Mouse (Mus musculus): ENCODE results near the gene Mfap5. TPM values are rescaled to one million over a fixed set of nuclear protein-coding genes. Genes with fewer than 3 reads are reported as not detected.
"Not testable (repeated sequence)": the region's sequence is repeated elsewhere in the genome, so short reads cannot be mapped to it uniquely, and the experiment has no call there.

Gene Mfap5
- polyA plus RNA-seq, 1 experiment from 2014 or later: 32.9 TPM

DNA sequence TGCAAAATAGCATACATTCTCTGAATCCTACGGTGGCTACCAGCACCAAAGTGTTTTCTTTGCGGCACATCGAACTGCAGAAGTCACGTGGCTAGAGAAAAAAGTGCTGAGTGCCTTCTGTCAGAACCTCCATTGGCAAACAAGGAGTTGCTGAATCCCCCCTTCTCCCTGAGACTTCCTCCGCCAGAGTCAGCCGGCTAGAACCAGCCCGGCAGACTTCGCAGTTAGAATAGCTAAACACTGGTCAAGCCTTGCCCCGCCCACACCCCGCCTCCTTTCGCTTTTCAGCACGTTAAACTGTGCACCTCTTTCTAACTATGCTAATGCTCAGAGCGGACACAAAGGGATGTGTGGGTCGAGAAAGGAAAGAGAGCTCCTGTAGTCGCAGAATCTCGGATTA, 14.1 kb upstream of the Mfap5 start:
- H3K27ac ChIP-seq: no peak overlapping the region
- H3K4me1 ChIP-seq (replicated peaks): peaks cover 32% of the 10 kb centered on the region
- 0% methylated on average over 16 of the region's 16 CpGs for WGBS
- peak; percentile 71 for ATAC-seq (replicated peaks; ENCODE audit: insufficient number of reproducible peaks, insufficient read depth, low FRiP score, low read depth)
- peak overlapping the region; percentile 41 for H3K9ac ChIP-seq
- H3K4me2 ChIP-seq: peak overlapping the region; percentile 77
- no peaks in the 10 kb centered on the region for H3K9me3 ChIP-seq (replicated peaks)
- H3K27me3 ChIP-seq: peaks cover 28% of the 10 kb centered on the region
- H3K4me3 ChIP-seq: peak overlapping the region; percentile 48
- no peaks in the 10 kb centered on the region for H3K36me3 ChIP-seq

DNA sequence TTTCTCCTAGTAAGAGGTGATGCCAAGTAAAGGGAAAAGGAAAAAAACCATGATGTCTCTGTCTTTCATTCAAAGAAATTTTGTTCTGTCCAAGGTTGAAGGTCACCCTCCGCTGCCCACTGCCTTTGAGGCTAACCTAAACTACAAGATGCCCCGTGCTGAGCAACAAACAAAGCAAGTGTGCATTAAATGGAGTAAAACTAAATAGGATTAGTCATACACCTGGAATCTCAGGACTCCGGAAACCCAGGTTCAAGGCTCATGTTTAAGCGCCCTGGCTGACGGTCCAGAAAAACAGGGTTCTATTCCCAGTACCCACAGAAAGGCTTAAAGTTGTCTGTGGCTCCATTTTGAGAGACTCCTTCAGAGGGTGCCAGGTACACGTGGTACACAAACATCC, 13.2 kb upstream of the Mfap5 start:
- H3K9me3 ChIP-seq (replicated peaks): no peaks in the 10 kb centered on the region
- H3K27me3 ChIP-seq: peaks cover 19% of the 10 kb centered on the region
- WGBS: 34% methylated on average over 6 of the region's 6 CpGs
- peaks cover 30% of the 10 kb centered on the region for H3K4me1 ChIP-seq (replicated peaks)
- H3K27ac ChIP-seq: no peak overlapping the region
- no peak overlapping the region for H3K9ac ChIP-seq
- ATAC-seq (replicated peaks; ENCODE audit: insufficient number of reproducible peaks, insufficient read depth, low FRiP score, low read depth): no peak
- H3K36me3 ChIP-seq: no peaks in the 10 kb centered on the region
- H3K4me3 ChIP-seq: no peak overlapping the region
- no peak overlapping the region for H3K4me2 ChIP-seq

DNA sequence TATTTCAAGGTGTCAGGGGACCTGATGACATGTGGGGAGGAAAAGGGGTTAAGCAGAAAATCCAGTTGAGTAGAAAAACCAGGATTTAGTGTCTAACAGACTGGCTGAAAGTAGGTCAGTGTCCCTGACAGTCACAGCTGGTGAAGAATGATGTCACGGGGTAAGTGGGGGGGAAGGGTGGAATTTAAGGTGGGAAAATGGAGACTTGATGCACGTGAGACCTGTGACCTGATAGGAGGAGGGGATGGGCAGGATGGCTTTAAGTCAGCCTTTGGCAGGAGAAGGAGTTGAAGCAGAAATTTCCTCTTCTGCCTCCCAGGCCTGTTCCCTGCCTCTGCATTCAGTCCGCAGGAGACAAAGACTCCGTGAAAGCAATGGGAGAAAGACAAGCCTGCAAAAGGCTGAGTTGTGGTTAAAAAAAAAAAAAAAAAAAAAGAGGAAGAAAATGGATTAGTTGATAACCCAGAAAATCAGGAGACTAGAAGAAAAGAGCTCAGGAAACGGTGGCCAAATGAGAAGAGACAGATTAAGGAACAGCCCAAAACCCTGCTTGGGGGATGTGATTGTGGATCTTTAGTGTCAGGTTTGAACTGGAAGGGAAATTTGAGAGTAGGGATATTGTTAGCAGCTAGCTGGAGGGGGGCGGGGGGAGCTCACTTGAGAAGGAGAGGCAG, 11.7 kb upstream of the Mfap5 start:
- Histone ChIP-seq H3K36me3 (no peaks in the 10 kb centered on the region), H3K27ac (no peak overlapping the region), H3K9me3 (replicated peaks) (no peaks in the 10 kb centered on the region), H3K9ac (no peak overlapping the region), H3K4me3 (no peak overlapping the region), H3K27me3 (peaks cover 7% of the 10 kb centered on the region), H3K4me2 (no peak overlapping the region), H3K4me1 (replicated peaks) (peaks cover 30% of the 10 kb centered on the region)
- no peak for ATAC-seq (replicated peaks; ENCODE audit: insufficient number of reproducible peaks, insufficient read depth, low FRiP score, low read depth)
- WGBS: 47% methylated on average over 6 of the region's 6 CpGs

DNA sequence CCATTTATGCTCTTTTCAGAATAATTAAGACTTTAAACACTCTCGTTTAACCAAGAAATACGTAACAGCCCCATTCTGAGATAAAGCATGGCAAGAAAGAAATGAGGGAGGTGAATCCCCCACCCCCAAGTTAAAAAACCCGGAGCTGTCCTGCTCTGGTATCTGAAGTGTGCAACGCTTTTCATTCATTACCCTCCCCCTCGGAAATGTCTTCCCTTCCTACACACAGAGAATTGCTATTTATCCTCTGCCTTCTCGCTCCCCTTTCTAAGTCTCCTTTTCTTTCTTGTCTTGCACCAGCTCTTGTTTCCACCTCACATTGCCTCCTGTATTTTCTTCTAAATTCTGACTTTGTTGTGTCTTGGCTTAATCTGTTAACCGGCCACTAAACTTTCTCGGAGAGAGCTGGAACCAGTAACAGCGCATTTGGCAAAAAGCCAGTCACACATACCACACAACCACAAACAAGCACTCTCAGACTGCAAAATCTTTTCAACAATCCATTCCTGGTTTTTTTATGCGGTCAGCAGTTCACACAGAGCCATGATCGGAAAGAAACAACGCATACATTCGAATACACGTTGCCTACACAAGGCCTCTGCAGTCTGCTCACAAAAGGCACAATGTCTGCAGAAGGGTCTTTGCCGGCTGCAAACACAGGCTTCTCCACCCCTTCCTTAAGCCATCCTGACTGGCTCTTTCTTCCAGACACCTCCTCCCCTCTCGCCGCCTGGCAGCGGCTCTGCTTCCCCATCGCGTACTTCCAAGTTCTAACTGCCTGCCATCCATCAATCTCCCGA, 10.4 kb upstream of the Mfap5 start:
- Histone ChIP-seq H3K9me3 (replicated peaks) (no peaks in the 10 kb centered on the region), H3K4me1 (replicated peaks) (peaks cover 30% of the 10 kb centered on the region), H3K27me3 (peaks cover 3% of the 10 kb centered on the region), H3K36me3 (no peaks in the 10 kb centered on the region), H3K4me3 (peak overlapping the region; percentile 26), H3K4me2 (peak overlapping the region; percentile 65), H3K27ac (peak overlapping the region; percentile 63), H3K9ac (peak overlapping the region; percentile 11; the same call in 1 of the 2 replicates)
- WGBS: 9% methylated on average over 21 of the region's 21 CpGs
- ATAC-seq (replicated peaks; ENCODE audit: insufficient number of reproducible peaks, insufficient read depth, low FRiP score, low read depth): no peak; the same call in 1 of the 2 replicates

DNA sequence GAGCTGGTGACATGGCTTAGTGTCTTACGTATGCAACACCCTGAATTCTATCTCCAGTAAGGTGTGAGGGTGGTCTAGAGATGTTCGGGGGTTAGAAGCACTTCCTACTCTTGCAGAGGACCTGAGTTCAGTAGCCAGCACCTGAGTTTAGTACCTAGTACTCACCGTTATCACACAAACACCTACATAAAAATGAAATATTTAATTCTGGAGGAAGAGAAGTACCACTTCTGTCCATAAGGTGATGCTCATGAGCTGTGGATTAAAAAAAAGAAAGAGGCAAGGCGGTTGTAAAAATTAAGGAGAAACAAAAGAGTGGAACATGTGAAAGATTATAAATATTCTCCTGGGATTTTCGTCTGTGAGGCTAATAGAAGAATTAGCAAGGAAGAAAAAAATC, 9.1 kb upstream of the Mfap5 start:
- WGBS: 27% methylated on average over 5 of the region's 5 CpGs
- Histone ChIP-seq H3K27me3 (peaks cover 3% of the 10 kb centered on the region), H3K9ac (no peak overlapping the region), H3K4me2 (no peak overlapping the region), H3K4me3 (no peak overlapping the region), H3K36me3 (no peaks in the 10 kb centered on the region), H3K9me3 (replicated peaks) (no peaks in the 10 kb centered on the region), H3K27ac (peak overlapping the region; percentile 63; the same call in 1 of the 2 replicates), H3K4me1 (replicated peaks) (peaks cover 26% of the 10 kb centered on the region)
- no peak for ATAC-seq (replicated peaks; ENCODE audit: insufficient number of reproducible peaks, insufficient read depth, low FRiP score, low read depth)

DNA sequence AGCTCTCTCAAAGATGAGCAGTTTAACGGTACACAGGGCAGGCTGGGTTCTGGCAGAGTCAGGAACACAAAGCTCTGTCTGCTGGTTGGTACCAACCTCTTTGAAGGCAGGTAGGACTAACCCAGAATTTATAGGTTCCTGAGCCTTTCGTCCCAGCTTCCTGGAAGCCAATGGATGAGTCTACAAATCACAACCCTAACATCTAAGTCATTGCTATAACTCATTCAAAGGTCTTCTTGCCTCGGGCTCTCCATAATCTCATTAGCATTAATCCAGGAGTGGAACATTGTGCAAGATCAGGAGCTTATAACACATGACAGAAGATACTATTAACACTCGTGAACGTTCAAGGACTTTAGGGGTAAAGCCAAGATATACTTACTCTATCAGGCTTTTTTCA, 7.0 kb upstream of the Mfap5 start, which contains the start of gene Rimklb:
Gene Rimklb (minus strand): TSS at position 101 of the 400 bp plus-strand sequence.
- no peak within 1 kb of the TSS for H3K4me2 ChIP-seq
- WGBS: 70% methylated on average over 5 of the region's 5 CpGs
- no peaks in the 10 kb centered on the region for H3K9me3 ChIP-seq (replicated peaks)
- peaks cover 3% of the 10 kb centered on the region for H3K27me3 ChIP-seq
- peaks cover 22% of the 10 kb centered on the region for H3K4me1 ChIP-seq (replicated peaks)
- H3K4me3 ChIP-seq: no peak within 1 kb of the TSS
- ATAC-seq (replicated peaks; ENCODE audit: insufficient number of reproducible peaks, insufficient read depth, low FRiP score, low read depth): no peak
- no peak within 1 kb of the TSS for H3K9ac ChIP-seq
- no peaks in the 10 kb centered on the region for H3K36me3 ChIP-seq
- H3K27ac ChIP-seq: no peak within 1 kb of the TSS

DNA sequence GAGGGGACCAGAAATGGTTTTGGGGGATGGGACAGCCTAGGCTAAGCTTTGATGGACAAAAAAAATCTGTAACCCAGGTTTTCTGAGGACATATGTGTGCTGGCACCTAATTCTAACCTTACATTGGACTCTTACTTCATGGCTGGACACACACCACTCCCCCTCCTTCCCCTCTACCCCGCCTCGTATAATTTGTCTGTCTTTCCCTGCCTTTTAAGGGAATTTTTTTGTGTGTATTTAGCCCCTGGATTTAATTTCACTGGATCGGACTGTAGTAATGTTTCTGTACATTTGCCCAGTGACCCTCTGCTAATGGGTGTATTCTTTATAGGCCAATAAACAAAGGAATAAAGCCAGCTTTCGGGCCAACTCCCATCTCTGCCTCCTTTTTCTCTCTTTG, 604 bp upstream of the Mfap5 start:
- 64% methylated on average over 4 of the region's 4 CpGs for WGBS
- Histone ChIP-seq H3K9me3 (replicated peaks) (no peaks in the 10 kb centered on the region), H3K4me3 (no peak overlapping the region), H3K27me3 (no peaks in the 10 kb centered on the region; the same call in 1 of the 2 replicates), H3K9ac (no peak overlapping the region), H3K27ac (no peak overlapping the region), H3K36me3 (no peaks in the 10 kb centered on the region), H3K4me2 (no peak overlapping the region), H3K4me1 (replicated peaks) (no peaks in the 10 kb centered on the region)
- no peak for ATAC-seq (replicated peaks; ENCODE audit: insufficient number of reproducible peaks, insufficient read depth, low FRiP score, low read depth)

DNA sequence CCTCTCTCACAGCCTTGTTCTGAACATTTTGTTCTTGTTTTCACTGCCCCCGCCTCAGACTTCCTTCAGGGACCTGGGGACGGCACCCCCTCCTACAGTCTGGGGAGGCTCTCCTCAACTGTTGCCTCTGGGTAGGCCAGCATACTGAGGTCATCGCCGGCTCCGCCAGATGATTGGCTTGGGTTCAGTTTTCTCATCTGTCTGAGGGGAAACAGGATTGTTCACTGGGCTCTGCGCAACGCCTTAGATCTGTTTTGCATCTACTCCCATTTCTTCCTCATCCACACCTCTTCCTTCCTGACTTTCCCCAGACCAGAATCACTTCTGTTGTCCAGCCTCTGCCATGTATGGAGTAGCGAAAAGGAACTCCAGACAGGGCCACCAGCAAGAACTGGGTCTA, 2.8 kb downstream of the Mfap5 start:
- H3K36me3 ChIP-seq: no peaks in the 10 kb centered on the region
- no peak overlapping the region for H3K9ac ChIP-seq
- H3K4me1 ChIP-seq (replicated peaks): no peaks in the 10 kb centered on the region
- H3K9me3 ChIP-seq (replicated peaks): no peaks in the 10 kb centered on the region
- H3K4me2 ChIP-seq: no peak overlapping the region
- H3K27ac ChIP-seq: peak overlapping the region; percentile 70
- peak; percentile 77; the same call in 1 of the 2 replicates for ATAC-seq (replicated peaks; ENCODE audit: insufficient number of reproducible peaks, insufficient read depth, low FRiP score, low read depth)
- H3K27me3 ChIP-seq: no peaks in the 10 kb centered on the region; the same call in 1 of the 2 replicates
- H3K4me3 ChIP-seq: no peak overlapping the region
- WGBS: 42% methylated on average over 8 of the region's 8 CpGs

DNA sequence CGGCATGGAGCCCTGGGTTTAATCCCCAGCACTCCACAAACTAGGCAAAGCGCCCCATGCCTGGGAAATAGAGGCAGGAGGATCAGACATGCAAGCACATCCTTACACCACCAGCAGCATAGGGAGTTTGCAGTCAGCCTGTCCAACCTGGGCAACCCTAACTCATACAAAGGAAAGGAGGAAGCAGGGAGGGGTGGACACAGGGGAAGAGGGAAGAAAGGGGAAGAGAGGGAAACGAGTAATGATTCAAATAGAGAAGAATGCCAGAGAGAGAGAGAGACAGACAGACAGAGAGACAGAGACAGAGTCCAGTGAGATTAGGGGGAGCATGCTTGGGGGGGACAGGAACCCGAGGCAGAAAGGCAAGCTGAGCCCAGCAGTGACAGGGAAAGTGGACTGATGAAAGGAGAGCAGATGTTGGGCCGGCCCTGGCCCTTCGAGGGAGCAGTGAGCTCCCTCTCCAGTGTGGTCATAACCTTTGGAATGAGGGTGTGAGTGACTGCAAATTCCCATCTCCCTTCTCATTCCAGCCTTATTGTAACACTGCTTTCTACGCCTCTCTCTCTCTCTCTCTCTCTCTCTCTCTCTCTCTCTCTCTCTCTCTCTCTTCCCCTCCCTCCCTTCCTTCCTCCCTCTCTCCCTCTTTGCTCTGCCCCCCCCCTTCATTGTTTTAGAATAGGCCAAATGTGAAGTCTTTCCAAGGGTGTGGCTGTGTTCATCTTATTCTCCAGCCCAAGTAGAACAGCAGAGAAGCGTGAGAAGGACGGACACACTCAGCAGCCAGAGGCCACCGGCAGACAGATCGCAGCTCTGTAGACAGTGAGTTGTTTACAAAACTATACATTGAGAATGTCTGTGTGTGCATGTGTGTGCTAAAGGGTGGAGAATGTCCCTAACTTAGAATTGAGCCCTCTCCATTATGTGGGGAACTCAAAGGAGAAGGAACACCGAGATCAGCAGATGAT, 7.6 kb downstream of the Mfap5 start:
- no peaks in the 10 kb centered on the region for H3K4me1 ChIP-seq (replicated peaks)
- 0 out of 2 replicates have a peak, but pooled peaks have one; percentile 25 for ATAC-seq (replicated peaks; ENCODE audit: insufficient number of reproducible peaks, insufficient read depth, low FRiP score, low read depth)
- no peak overlapping the region for H3K4me3 ChIP-seq
- no peak overlapping the region for H3K9ac ChIP-seq
- no peaks in the 10 kb centered on the region for H3K27me3 ChIP-seq
- no peak overlapping the region for H3K4me2 ChIP-seq
- no peaks in the 10 kb centered on the region for H3K9me3 ChIP-seq (replicated peaks)
- WGBS: 45% methylated on average over 12 of the region's 12 CpGs
- H3K27ac ChIP-seq: no peak overlapping the region
- no peaks in the 10 kb centered on the region for H3K36me3 ChIP-seq

DNA sequence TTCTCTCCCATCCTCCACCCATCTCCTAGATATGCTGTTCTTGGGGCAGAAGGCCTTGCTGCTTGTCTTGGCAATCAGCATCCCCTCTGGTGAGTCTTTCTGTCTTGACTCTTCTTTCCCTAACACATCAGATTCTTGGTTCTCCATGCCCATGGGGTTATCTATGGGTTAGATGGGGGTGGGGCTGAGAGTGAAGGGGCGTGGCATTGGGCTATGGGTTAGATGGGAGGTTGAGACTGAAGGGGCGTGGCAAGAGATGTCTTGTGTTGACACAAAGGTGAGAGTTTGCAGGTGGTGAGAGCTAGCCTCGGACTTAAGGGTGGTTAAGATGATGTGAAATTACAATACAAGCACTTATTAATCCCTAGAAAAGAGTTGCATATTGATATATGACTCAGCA, 8.7 kb downstream of the Mfap5 start:
- Histone ChIP-seq H3K9ac (no peak overlapping the region), H3K4me1 (replicated peaks) (no peaks in the 10 kb centered on the region), H3K4me2 (no peak overlapping the region), H3K4me3 (no peak overlapping the region), H3K36me3 (no peaks in the 10 kb centered on the region), H3K27ac (no peak overlapping the region), H3K9me3 (replicated peaks) (no peaks in the 10 kb centered on the region), H3K27me3 (no peaks in the 10 kb centered on the region)
- WGBS: 81% methylated on average over 3 of the region's 3 CpGs
- no peak for ATAC-seq (replicated peaks; ENCODE audit: insufficient number of reproducible peaks, insufficient read depth, low FRiP score, low read depth)

DNA sequence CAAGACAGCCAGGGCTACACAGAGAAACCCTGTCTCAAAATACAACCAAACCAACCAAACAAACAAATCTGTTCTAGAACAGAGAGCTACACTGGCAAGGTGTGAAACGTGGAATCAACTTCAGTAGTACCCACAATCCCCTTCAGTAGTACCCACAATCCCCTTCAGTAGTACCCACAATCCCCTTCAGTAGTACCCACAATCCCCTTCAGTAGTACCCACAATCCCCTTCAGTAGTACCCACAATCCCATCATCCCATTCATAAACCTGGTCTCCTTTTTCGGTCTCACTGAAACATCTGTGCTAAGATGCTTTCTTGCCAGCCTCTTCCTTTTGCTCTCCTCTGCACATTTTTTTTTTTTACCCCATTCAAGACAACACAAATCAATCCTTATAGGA, 10.1 kb downstream of the Mfap5 start:
- not testable (repeated sequence) for H3K4me2 ChIP-seq; H3K27me3 ChIP-seq; H3K36me3 ChIP-seq; H3K27ac ChIP-seq; H3K4me1 ChIP-seq (replicated peaks); ATAC-seq (replicated peaks; ENCODE audit: insufficient number of reproducible peaks, insufficient read depth, low FRiP score, low read depth); H3K9ac ChIP-seq; H3K4me3 ChIP-seq; H3K9me3 ChIP-seq (replicated peaks)
- WGBS: 88% methylated on average over 2 of the region's 2 CpGs
